9 mouse cellular contexts compared by ENCODE assay signal in genomic region chr5:74197541-74198330, GRCm38 (mm10). TPM values are rescaled to one million over a fixed set of nuclear protein-coding genes. Genes with fewer than 3 reads are reported as not detected.
DNase-seq lines count a peak whose midpoint lies in the region; ATAC-seq and TF ChIP-seq lines count a peak whose summit lies in the region.
"Had no signal": no experiment of that assay in that cellular context is flagged by ENCODE, and none has a peak within 500 bp of the region (broad histone marks: within the 10 kb centered on the region; RNA-seq: fewer than 3 reads in every experiment).

No protein-coding gene starts in this region.

- H3K4me2 ChIP-seq in heart, embryonic 11.5 days: peak overlapping the region; percentile 94
- H3K4me2 ChIP-seq in limb, embryonic 12.5 days: peak overlapping the region; percentile 70

- peaks cover 10% of the 10 kb centered on the region for H3K4me1 ChIP-seq in kidney, adult 2 months (ENCODE audit: control insufficient read depth, insufficient read depth, low read length)
- H3K4me1 ChIP-seq in heart, embryonic 11.5 days (ENCODE audit: control insufficient read depth, insufficient read depth, low read length): peaks cover 58% of the 10 kb centered on the region
- H3K4me1 ChIP-seq in limb, embryonic 12.5 days (replicated peaks): peaks cover 82% of the 10 kb centered on the region

- H3K9ac ChIP-seq in heart, embryonic 11.5 days (ENCODE audit: low read depth, low read length): peak overlapping the region; percentile 99
- peak overlapping the region; percentile 99 for H3K9ac ChIP-seq in limb, embryonic 12.5 days (replicated peaks)

- ATAC-seq in heart, embryonic 11.5 days (replicated peaks; ENCODE audit: insufficient number of reproducible peaks, low FRiP score, low TSS enrichment): no peak
- ATAC-seq in limb, embryonic 12.5 days (ENCODE audit: insufficient number of reproducible peaks, insufficient read depth, low FRiP score, low TSS enrichment, low read depth): no peak
- no peak for ATAC-seq in erythroid progenitor cell, adult 5-6 weeks (replicated peaks; ENCODE audit: low FRiP score, poor library complexity, severe bottlenecking)

- 50% methylated on average over 22 of the region's 22 CpGs for WGBS in kidney, adult 2 months
- WGBS in heart, embryonic 11.5 days (ENCODE audit: insufficient replicate concordance): 76% methylated on average over 22 of the region's 22 CpGs
- 60% methylated on average over 22 of the region's 22 CpGs for WGBS in limb, embryonic 12.5 days

- H3K9me3 ChIP-seq in heart, embryonic 11.5 days (replicated peaks; ENCODE audit: control insufficient read depth, low read length): no peaks in the 10 kb centered on the region
- H3K9me3 ChIP-seq in limb, embryonic 12.5 days: no peaks in the 10 kb centered on the region

- peak; percentile 49 for DNase-seq in kidney, adult 2 months
- no peak for DNase-seq in kidney, adult 18-20 months
- DNase-seq in brain, adult 2 months (ENCODE audit: low read depth, low spot score): peak; percentile 58
- no peak for DNase-seq in yolk sac, embryonic 10.5 days (ENCODE audit: low spot score)
- DNase-seq in gastrocnemius, adult 8-10 months (ENCODE audit: low spot score in 2 of 2): no peak

- H3K27ac ChIP-seq in kidney, adult 2 months (ENCODE audit: insufficient read depth, low read depth, low read length): peak overlapping the region; percentile 9; the same call in 1 of the 2 replicates
- H3K27ac ChIP-seq in heart, embryonic 11.5 days (ENCODE audit: low read depth, low read length): peak overlapping the region; percentile 63
- H3K27ac ChIP-seq in limb, embryonic 12.5 days: peak overlapping the region; percentile 95
- H3K27ac ChIP-seq: macrophage had no signal

- TF ChIP-seq CTCF in kidney, adult 2 months (conservative IDR thresholded peaks at IDR 0.05; ENCODE audit: insufficient read depth, insufficient read length, low read depth, low read length): no peak

- H3K4me3 ChIP-seq in kidney, adult 2 months (ENCODE audit: insufficient read depth, low read depth, low read length): peak overlapping the region; percentile 18
- H3K4me3 ChIP-seq in heart, embryonic 11.5 days (ENCODE audit: low read depth, low read length): peak overlapping the region; percentile 83
- peak overlapping the region; percentile 98 for H3K4me3 ChIP-seq in limb, embryonic 12.5 days (replicated peaks)

- no peak for TF ChIP-seq POLR2A in kidney, adult 2 months (IDR thresholded peaks at IDR 0.05; ENCODE audit: low read depth, low read length)

- H3K36me3 ChIP-seq in kidney, adult 2 months (ENCODE audit: control insufficient read depth, insufficient read depth, low read length): no peaks in the 10 kb centered on the region; the same call in 1 of the 2 replicates
- H3K36me3 ChIP-seq in heart, embryonic 11.5 days (ENCODE audit: control insufficient read depth, insufficient read depth, low read length): peaks cover 13% of the 10 kb centered on the region
- H3K36me3 ChIP-seq in limb, embryonic 12.5 days: peaks cover 45% of the 10 kb centered on the region

- H3K27me3 ChIP-seq in kidney, adult 2 months (replicated peaks; ENCODE audit: control insufficient read depth, insufficient read depth, low read length): no peaks in the 10 kb centered on the region
- no peaks in the 10 kb centered on the region for H3K27me3 ChIP-seq in heart, embryonic 11.5 days (ENCODE audit: control insufficient read depth, insufficient read depth, low read length)
- H3K27me3 ChIP-seq in limb, embryonic 12.5 days: no peaks in the 10 kb centered on the region

RNA-seq across cellular contexts. Expression of gene Rasl11b, which starts 2.6 kb away (rescaled TPM):
- polyA plus RNA-seq in kidney, adult 2 months (2012; rRNA removed): 43.1 and 44.9 TPM in 2 replicates
- polyA plus RNA-seq in heart, embryonic 11.5 days (2014; fragmentation: Nextera tagmentation; extraction: Ambion mirVana): 75.9 and 87.0 TPM in 2 replicates
- 156 and 176 TPM in 2 replicates for polyA plus RNA-seq in limb, embryonic 12.5 days (2016; fragmentation: Nextera tagmentation; extraction: Ambion mirVana)
- total RNA-seq in erythroid progenitor cell, adult 5-6 weeks (2015; ENCODE audit: low replicate concordance): not detected in 2 replicates
- not detected in 2 replicates for total RNA-seq in erythroid progenitor cell, adult 5-6 weeks (2017; ENCODE audit: low replicate concordance)
- 10 to 100 TPM in 1 of 4 experiments, 1 to 10 TPM in 3; 1.4 to 10.6 (median 2.7) TPM for total RNA-seq in gastrocnemius, adult 8-10 months (2022)
- polyA plus RNA-seq: macrophage had no signal

Comparison
In these comparisons a context has a peak if more than half of its experiments do, and no peak if none do; other contexts are left out.
1. DNase-seq: peak in kidney, adult 2 months (single experiment) and brain, adult 2 months (single experiment); none in kidney, adult 18-20 months (single experiment), yolk sac, embryonic 10.5 days (single experiment) and gastrocnemius, adult 8-10 months (0 of 2).
2. H3K27ac ChIP-seq: peak in every context shown above with its lines; median percentile 95 in limb, embryonic 12.5 days; 63 in heart, embryonic 11.5 days; 9 in kidney, adult 2 months.
3. H3K4me3 ChIP-seq: peak in every context shown above with its lines; median percentile 98 in limb, embryonic 12.5 days; 83 in heart, embryonic 11.5 days; 18 in kidney, adult 2 months.